Mouse (Mus musculus) myocyte (in vitro differentiated cells): ENCODE data around the gene Samsn1.

Experiments
- CEBPB ChIP-seq: IDR thresholded peaks from 2 replicates; pipeline ENCODE4 v1.6.1; 2011; ENCODE audit warnings: mild to moderate bottlenecking, moderate library complexity; ENCODE audit not compliant: poor library complexity, insufficient read depth, severe bottlenecking
- E2F4 ChIP-seq: IDR thresholded peaks from one replicate; pipeline ENCODE4 v1.6.1; 2011; ENCODE audit warnings: mild to moderate bottlenecking, control low read depth, moderate library complexity; ENCODE audit not compliant: insufficient read depth
- MAX ChIP-seq: IDR thresholded peaks from one replicate; pipeline ENCODE4 v1.6.1; 2011; ENCODE audit warnings: low read depth, mild to moderate bottlenecking, control low read depth
- MYOD1 ChIP-seq, 3 experiments: IDR thresholded peaks; one replicate each; pipeline ENCODE4 v1.6.1; 2011; ENCODE audit warnings: control low read depth in 2 of 3, low read depth in 2 of 3, mild to moderate bottlenecking in 2 of 3, moderate library complexity in 1 of 3; ENCODE audit not compliant: insufficient read length in 2 of 3, control insufficient read depth in 1 of 3
- MYOG ChIP-seq, 3 experiments: IDR thresholded peaks; one replicate each; pipeline ENCODE4 v1.6.1; 2011; ENCODE audit warnings: control low read depth in 2 of 3, low read depth in 2 of 3, mild to moderate bottlenecking in 2 of 3; ENCODE audit not compliant: insufficient read length in 2 of 3, control insufficient read depth in 1 of 3, insufficient read depth in 1 of 3
- POLR2A ChIP-seq: IDR thresholded peaks from one replicate; pipeline ENCODE4 v1.6.1; 2011; ENCODE audit warnings: low read depth, mild to moderate bottlenecking, control low read depth, moderate library complexity; ENCODE audit not compliant: insufficient read length
- POLR2AphosphoS2 ChIP-seq: IDR thresholded peaks from one replicate; pipeline ENCODE4 v1.6.1; 2011; ENCODE audit warnings: low read depth, control low read depth; ENCODE audit not compliant: insufficient read length
- SRF ChIP-seq: IDR thresholded peaks from one replicate; pipeline ENCODE4 v1.6.1; 2011; ENCODE audit warnings: low read depth; ENCODE audit not compliant: control insufficient read depth, insufficient read length
- TCF12 ChIP-seq: IDR thresholded peaks from one replicate; pipeline ENCODE4 v1.6.1; 2011; ENCODE audit warnings: mild to moderate bottlenecking, control low read depth; ENCODE audit not compliant: poor library complexity, insufficient read depth, severe bottlenecking
- TCF3 ChIP-seq: IDR thresholded peaks from one replicate; pipeline ENCODE4 v1.6.1; 2011; ENCODE audit warnings: low read depth, control low read depth; ENCODE audit not compliant: insufficient read length
- USF1 ChIP-seq: IDR thresholded peaks from one replicate; pipeline ENCODE4 v1.6.1; 2011; ENCODE audit warnings: low read depth, mild to moderate bottlenecking, control low read depth, moderate library complexity

- TF ChIP-seq TCF12 = no peak
- no peak for TF ChIP-seq E2F4
- TF ChIP-seq POLR2A = no peak
- no peak for TF ChIP-seq MAX
- TF ChIP-seq USF1 = no peak
- no peak for TF ChIP-seq POLR2AphosphoS2
- no peak for TF ChIP-seq MYOG (IDR thresholded peaks at IDR 0.05; ENCODE audit: control insufficient read depth in 1 of 3, insufficient read depth in 1 of 3, insufficient read length in 2 of 3, low read depth in 2 of 3)
- no peak for TF ChIP-seq MYOD1 (IDR thresholded peaks at IDR 0.05; ENCODE audit: control insufficient read depth in 1 of 3, insufficient read length in 2 of 3, low read depth in 2 of 3)
- TF ChIP-seq CEBPB = no peak
- no peak for TF ChIP-seq SRF
- no peak for TF ChIP-seq TCF3
Measured at GRCm38 (mm10) chr16:75970266-75970998, 51.6 kb downstream of the Samsn1 start.
